Mouse (Mus musculus): ENCODE data around the gene 4933406M09Rik.

4933406M09Rik gene

DNA sequence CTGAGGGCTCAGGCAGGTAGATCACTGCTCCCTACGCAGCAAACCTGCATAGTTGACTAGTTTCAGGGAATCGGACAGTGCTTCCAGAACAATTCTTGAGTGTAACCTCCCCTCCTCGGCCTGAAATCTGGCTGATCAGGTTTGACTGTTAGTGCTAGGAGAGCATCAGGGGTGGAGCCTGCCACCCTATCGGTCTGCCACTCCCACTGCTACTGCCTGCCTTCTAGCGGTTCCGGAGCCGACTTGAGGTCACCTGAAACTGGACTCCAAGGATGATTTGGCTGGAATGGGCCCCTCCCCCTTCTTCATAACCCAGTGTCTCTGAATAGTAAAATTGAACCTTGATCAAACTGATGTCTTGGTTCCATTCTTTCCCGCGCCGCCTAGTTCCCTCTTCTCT lies 47.3 kb downstream of the 4933406M09Rik start:
- DNase-seq (ENCODE audit: low spot score in 2 of 2): no peak

DNA sequence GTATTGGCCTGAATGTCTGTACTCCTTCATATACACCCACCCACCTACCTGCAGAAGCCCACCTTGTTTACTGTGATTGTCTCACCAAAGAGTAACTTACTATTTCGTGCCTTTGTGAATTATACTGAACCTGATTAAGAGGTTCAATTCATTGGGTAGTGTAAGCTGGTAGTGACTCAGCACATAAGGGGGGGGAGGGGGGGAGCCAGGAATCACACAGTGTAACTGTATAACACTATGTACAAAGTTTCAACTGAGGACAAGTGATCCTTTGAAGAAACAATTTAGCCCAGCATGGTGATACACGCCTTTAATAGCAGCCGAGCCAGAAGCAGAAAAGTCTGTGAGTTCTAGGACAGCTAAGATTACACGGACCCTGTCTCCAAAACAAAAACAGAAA lies 47.7 kb downstream of the 4933406M09Rik start:
- no peak for DNase-seq (ENCODE audit: low spot score in 2 of 2)

DNA sequence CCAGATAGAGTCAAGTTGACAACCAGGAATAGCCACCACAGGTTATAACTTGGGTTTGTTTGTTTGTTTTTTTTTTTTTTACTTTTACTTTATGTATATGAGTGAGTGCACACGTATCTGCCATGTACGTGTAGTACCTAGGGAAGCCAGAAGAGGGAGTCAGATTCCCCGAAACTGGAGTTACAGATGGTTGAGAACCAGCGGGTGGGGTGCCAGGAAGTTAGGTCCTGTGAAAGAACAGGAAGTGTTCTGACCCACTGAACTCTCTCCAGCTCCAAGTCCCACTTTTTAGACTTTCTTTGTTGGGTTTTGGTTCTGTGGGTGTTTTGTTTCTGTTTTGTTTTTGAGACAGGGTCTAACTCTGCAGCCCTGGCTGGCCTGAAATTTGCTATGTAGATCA lies 49.7 kb downstream of the 4933406M09Rik start:
- no peak for DNase-seq (ENCODE audit: low spot score in 2 of 2)

DNA sequence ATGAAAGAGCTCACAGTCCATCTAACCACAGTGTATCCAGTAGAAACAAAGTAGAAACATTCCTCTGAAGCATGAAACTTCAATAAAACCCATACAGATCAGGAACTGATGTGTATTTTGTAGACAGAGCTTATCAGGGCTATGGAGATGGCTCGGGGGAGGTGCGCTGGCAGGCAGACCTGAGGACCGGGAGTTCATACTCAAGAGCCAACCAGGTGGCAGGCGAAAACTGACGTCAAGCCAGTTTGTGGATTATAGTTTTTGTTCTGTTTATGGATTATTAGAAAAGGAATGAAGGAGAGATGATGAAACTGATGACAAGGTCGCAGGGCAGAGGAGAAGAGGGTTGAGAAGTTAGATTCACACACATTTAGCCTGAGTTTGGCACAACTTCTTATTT lies 54.7 kb downstream of the 4933406M09Rik start:
- no peak for DNase-seq (ENCODE audit: low spot score in 2 of 2)
